Mouse (Mus musculus): ENCODE results near the gene Pdk2.

The Pdk2 gene

GRCm38 (mm10) chr11:95041139-95041609 is at the start of gene Pdk2:
Gene Pdk2 (minus strand): TSS chr11:95041354.
- peak; percentile 84 for ATAC-seq (ENCODE audit: insufficient number of reproducible peaks, low FRiP score, low TSS enrichment)

DNA sequence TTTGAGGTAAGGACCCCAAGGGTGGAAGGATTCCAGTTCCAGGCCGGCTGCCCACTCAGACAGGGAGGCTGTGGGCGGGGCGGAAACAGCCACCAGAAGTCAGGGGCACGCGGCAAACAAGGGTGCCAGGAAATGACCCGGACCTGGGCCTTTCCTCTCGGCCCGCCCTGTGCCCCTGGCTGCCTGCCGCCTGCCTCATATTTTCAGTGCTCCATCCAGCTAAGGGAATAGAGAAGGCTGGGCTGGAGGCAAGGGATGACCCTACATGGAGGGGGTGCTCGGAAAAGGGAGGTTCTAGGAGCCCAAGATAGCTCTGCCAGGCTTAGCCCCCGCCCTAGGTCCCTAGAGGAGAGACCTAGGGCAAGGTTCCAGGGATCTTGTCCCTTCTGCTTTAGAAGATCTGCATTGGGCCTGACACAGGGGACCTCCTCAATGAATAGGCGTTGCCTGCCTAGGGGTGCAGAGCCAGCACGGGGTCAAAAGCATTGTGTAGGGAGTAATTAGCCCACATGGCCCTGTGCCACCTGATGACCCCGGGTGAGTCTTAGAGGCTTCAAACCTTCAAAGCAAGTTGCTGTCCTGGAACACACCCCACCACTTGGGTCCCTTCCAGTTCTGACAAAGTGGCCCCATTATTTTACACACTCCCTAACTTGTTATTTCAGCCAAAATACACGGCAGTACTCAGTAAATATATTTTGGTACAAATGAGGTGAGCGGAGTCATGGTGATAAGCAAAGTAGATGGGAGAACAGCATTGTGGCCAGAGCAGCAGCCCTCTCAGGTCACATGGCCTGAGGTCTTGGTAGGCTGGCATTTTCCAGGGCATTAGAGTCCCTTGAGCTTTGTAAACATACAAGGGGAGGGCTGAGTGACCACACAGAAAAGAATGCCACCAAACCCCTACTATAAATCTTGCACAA is 48.0 kb upstream of the Pdk2 start:
- no peak for ATAC-seq (ENCODE audit: insufficient number of reproducible peaks, low FRiP score, low TSS enrichment)

DNA sequence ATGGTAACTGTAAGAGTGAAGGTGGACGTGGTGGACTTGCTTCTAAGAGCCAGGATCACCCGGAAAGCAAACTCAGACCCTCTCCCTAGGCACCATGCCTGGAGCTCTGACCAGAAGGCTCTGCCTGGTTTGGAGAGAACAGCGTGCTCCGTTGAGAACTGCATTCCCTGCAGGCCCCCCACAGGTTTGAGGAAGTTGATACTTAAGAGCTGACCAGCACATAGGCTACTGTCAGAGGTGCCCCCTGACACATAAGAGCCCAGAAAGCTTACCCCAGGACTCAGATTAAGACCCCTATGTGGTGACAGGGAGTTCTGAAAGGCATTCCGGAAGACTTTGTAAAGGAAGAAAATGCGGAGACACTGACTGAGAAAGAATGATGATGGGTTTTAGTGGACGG is 47.1 kb upstream of the Pdk2 start:
- ATAC-seq (ENCODE audit: insufficient number of reproducible peaks, low FRiP score, low TSS enrichment), result no peak

DNA sequence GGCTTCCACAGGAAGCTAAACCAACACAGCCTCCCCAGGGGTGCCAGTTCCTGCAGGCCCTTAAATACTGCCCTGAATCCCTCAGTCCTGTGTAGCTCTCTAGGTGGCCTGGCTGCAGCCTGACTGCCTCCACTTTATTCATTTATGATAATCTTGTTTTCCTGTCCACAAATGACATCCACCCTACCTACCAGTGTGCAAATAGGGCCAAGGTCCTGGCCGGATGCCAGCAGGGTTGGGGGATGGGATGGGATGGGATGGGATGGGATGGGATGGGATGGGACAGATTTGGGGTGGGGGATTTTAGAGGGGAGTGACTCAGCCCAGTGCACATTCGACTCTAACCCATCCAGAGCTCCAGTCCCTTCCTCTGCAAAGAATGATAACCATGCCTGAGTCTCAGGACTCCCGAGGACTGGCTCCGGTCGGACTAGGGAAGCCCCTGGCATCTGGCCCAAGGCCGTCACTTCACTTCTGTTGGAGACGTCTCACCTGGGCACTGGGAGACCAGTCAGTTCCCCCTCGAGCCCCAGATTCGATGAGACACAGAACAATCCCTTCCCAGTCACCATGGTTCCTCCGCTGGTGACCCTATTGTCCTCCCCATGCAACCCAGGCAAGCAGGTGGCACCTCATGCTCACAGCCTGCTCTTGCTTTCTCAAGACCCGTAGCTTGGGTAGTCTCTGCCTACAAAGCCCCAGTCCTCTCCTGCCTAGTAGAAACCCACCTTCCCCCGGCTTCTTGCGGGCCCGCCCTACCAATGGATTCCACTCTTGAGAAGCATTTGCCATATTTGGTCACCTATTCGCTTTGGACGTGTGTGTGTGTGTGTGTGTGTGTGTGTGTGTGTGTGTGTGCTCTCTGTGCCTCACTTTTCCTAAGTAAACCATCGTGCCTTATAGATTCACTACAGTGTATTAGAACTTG is 46.4 kb upstream of the Pdk2 start:
- no peak for ATAC-seq (ENCODE audit: insufficient number of reproducible peaks, low FRiP score, low TSS enrichment)

DNA sequence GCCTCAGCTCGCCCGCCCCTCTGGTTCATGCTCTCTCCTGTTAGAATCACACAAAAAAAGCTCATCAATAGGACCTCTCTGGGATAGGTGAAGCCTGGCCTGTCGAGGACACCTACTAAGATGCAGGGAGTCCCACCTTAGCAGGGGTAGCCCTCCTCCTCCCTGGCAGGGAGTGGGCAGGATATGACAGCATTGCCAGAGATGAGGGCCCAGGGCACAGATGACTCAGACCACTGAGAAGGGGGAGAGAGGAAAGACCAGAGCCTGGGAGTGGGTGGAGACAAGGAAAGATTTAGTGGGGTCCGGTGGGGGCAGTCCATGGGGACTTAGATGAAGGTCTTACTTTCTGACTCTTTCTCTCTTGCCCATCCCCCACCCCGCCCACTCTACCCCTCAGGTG is 45.1 kb upstream of the Pdk2 start:
- ATAC-seq (ENCODE audit: insufficient number of reproducible peaks, low FRiP score, low TSS enrichment), result no peak

DNA sequence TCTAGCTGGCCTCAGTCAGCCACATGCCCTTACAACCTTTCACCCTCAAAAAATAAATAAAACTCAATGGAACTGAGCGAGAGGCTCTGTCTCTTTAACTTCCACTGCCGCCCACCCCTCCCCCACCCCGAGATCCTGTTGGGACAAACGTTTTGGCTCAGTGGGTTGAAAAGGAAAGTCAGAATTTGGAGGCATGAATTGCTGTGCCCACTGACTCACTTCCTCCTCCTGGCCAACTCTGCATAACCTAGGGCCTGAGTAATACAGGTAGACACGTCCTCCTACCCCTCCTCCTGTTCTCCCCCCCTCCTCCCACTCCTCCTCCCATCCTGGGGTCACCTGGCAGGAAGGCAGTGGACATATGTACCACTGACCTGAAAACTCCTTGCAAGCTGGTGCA is 44.6 kb upstream of the Pdk2 start:
- ATAC-seq (ENCODE audit: insufficient number of reproducible peaks, low FRiP score, low TSS enrichment), result no peak

DNA sequence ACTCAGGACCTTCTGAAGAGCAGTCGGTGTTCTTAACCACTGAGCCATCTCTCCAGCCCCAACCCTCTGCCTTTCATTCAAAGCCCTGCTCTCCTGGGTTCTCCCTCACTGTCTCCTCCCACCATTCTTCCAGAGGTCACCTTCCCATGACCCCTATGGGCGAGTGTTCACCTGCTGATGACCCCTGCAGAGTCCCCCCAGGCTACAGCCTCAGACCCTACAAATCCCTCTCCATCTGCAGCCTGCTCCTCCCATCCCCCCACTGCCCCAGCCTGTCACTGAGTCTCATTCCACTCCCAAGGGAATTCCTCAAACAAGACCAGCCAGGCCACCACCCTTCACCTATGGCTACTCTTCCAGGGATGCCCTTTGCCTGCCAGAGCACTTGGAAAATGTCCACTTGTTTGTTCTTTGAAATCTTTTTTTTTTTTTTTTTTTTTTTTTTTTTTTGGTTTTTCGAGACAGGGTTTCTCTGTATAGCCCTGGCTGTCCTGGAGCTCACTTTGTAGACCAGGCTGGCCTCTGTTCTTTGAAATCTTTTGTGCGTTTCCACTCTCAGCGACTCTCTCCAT is 43.7 kb upstream of the Pdk2 start:
- no peak for ATAC-seq (ENCODE audit: insufficient number of reproducible peaks, low FRiP score, low TSS enrichment)

GRCm38 (mm10) chr11:95084175-95084574 is 43.0 kb upstream of the Pdk2 start:
- ATAC-seq (ENCODE audit: insufficient number of reproducible peaks, low FRiP score, low TSS enrichment), result no peak

- no peak for ATAC-seq (ENCODE audit: insufficient number of reproducible peaks, low FRiP score, low TSS enrichment)
Observed at GRCm38 (mm10) chr11:95082896-95083295, 41.7 kb upstream of the Pdk2 start.

DNA sequence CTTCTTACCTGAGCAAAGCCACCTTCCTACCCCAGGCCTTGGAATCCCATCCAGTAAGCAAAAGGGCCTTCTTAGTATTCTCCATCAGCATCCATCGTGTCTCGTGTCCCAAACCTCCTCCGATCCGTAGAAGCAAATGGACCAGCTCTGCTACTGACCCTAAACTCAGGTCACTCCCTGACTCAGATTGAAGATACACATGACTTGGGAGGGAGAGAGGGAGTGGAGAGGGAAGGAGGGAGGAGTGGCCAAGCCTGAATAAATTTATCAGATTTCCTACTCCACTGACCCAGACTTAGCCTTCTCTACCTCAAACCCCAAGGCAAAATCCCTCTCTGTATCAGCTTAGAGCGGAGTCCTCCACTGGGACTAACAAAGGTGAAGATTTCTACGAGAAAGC is 39.6 kb upstream of the Pdk2 start:
- ATAC-seq (ENCODE audit: insufficient number of reproducible peaks, low FRiP score, low TSS enrichment), result no peak

- no peak for ATAC-seq (ENCODE audit: insufficient number of reproducible peaks, low FRiP score, low TSS enrichment)
Observed at GRCm38 (mm10) chr11:95079256-95079875, 38.2 kb upstream of the Pdk2 start.

DNA sequence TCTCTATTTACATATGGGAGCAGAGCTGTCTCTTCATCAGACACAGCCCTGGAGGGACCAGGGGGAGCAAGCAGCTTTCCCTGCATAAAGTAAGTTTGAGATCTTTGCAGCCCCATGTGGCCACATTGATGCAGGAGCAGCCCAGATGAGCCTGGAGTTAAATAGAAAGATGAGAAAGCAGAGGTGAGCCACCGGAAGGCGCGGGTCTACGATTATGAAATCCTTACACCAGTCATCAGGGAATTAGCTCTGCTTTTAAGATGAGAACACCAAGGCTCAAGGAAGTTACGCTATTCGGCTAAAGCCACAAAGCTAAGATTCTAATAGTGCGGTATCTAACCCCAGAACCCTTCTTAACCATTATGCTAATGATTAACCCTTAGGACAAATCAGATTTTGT is 36.8 kb upstream of the Pdk2 start:
- no peak for ATAC-seq (ENCODE audit: insufficient number of reproducible peaks, low FRiP score, low TSS enrichment)

DNA sequence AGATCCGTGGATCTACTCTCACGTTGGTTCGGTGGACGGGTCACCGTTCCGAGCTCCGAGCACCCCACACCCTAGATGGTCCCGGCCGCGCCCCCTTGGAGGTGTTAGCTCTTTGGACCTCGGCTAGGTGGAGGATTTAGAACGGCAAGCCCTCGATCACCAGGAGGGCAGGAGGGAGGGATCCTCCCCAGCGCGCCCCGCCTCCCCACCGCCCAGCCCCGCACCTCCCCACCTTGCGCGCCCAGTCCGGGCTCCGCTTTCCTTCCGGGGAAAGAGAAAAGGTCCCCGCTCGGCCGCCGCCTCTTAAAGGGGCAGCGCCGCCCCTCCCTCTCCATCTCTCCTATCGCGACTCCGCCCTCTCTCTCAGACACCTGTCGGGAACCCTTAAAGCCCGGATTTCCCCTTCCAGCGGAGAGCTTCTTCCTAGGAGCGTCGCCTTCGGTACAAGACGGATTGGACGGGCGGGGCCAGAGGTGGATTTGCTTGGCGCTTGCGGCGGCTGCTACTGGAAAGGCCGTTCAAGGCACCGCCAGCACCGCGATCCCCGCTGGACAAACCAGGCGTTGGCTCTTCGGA is 35.5 kb upstream of the Pdk2 start, which contains the start of gene Itga3:
Itga3 (minus strand) TSS at position 266 of the 576 bp plus-strand sequence.
- peak; percentile 60 for ATAC-seq (ENCODE audit: insufficient number of reproducible peaks, low FRiP score, low TSS enrichment)

DNA sequence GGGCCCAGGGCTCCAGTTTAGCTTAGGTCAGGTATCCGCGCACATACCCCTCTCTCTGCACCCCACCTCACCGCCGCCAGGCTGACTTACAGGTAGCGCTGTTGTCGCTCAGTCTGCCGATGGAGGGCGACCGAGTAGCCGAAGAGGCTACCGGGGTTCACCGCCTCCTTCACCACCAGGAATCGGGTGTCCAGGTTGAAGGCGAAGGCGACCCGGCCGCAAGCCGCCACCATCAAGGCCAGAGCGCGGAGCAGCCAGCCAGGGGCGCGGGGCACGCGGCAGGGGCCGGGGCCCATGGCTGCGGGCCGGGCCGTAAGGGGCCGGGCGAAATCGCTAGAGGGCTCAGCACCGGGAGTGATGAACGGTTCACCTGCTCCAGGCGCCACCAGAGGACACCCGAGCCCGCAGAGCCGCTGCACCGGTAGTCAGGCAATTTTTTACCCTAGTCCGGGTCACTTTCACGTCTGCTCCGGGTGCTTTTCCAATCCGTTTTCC is 34.9 kb upstream of the Pdk2 start:
- ATAC-seq (ENCODE audit: insufficient number of reproducible peaks, low FRiP score, low TSS enrichment), result peak; percentile 63; the same call in 1 of the 2 replicates

DNA sequence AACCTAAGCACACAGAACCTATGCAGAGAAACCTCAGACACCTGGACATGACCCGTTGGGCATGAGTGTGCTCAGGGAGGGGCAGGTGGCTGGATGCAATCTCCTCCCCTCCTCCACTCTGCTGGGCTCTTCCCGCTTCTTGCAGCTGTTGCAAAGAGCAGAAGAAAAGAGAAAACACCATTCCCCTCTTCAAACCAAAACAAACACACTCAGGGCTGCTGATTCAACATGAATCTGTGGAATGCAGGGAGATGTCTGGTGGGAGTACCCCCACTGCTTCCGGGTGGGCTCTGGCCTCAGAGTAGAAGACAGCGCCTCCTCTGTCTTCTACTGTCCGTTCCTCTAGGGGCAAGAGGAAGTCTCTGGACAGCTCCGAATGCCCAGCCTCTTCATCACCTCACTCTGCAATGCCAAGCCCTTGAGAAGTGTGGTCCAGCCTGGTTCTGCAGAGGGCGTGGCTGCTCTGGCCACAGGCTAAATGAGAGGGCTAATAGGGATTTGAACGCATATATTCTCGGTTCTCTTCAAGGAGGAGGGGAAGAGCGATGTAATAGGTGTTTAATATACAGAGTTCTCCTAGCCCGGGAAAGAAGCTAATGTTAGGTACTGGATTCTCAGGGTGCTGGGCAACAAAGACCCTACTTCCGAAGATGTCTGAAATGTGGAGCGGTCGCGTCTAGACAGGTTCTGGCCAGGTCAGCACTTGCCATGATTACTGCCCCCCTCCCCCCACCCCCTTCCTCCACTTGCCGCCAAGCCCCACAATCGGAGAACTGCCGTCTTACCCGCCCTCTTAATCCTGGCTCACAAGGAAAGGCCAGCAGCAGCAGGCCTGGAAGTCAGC is 34.3 kb upstream of the Pdk2 start:
- ATAC-seq (ENCODE audit: insufficient number of reproducible peaks, low FRiP score, low TSS enrichment), result no peak

- ATAC-seq (ENCODE audit: insufficient number of reproducible peaks, low FRiP score, low TSS enrichment), result no peak
Observed at GRCm38 (mm10) chr11:95074694-95075093, 33.5 kb upstream of the Pdk2 start.

DNA sequence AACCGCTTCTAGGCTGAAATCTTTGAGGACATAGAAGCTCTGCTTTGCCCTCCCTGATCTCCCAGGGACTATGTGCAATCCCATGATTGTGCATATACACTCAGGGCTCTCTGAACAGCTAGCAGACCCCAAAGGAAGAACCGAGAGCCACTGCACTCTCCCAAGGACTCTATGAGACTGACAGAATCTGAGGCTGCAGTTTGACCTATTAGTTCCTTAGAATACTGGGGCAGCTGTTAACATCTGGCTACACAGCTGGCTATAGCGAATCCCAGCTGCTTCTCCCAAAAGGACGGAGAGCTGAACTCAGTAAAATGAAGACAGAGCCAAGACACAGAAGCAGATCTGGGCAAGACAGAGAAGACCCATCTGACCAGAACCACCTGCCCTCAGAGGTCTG is 32.7 kb upstream of the Pdk2 start:
- no peak for ATAC-seq (ENCODE audit: insufficient number of reproducible peaks, low FRiP score, low TSS enrichment)

- 0 out of 2 replicates have a peak, but pooled peaks have one; percentile 49 for ATAC-seq (ENCODE audit: insufficient number of reproducible peaks, low FRiP score, low TSS enrichment)
Observed at GRCm38 (mm10) chr11:95072804-95073203, 31.6 kb upstream of the Pdk2 start.

DNA sequence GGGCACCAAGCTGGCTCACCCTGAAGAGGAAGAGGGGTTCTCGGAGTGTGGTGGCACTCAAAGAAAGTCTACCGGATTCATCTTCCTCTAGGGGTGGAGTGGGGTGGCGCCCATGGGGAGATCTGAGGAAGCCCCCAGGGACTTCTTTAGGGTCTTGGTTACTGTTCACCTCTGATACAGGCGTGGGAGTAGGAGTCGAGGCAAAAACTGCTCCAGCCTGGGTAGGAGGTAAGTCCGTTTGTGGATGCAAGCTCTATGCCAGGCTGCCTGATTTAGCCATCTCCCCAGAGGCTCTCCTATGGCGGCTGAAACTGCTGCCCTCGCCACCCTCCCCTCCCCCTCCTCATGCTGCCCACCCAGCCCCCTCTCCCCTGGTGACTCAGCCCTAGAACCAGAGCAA is 31.0 kb upstream of the Pdk2 start:
- ATAC-seq (ENCODE audit: insufficient number of reproducible peaks, low FRiP score, low TSS enrichment), result no peak

Data from cerebellum, adult (tissue).